Mouse (Mus musculus) liver, adult 2 months (tissue): Measurements from ENCODE around the gene Etnk2.

ENCODE experiments used
- CTCF ChIP-seq: fragments of 200-500 bp; IDR thresholded peaks from 2 replicates; pipeline ENCODE4 v1.5.1; 2011; ENCODE audit warnings: low read depth, low read length, control low read depth
- POLR2A ChIP-seq: fragments of 200-500 bp; IDR thresholded peaks from 2 replicates; pipeline ENCODE4 v1.6.1; 2011; ENCODE audit warnings: low read length, control low read depth; ENCODE audit not compliant: insufficient read depth; ENCODE audit errors: extremely low read depth

GRCm38 (mm10) chr1:133323333-133323732 lies 40.0 kb upstream of the Etnk2 start:
- TF ChIP-seq CTCF (no peak), POLR2A (no peak)
